Mouse (Mus musculus) left cerebral cortex, adult 2 months (tissue): ENCODE results near the gene Ppm1k. TPM values are rescaled to one million over a fixed set of nuclear protein-coding genes. Genes with fewer than 3 reads are reported as not detected.
"Not testable (repeated sequence)": the region's sequence is repeated elsewhere in the genome, so short reads cannot be mapped to it uniquely, and the experiment has no call there.

Source experiments
- DNase-seq, 2 experiments: peaks; one replicate each; pipeline ENCODE4 v3.0.0; 2021 to 2022; ENCODE audit warnings: low spot score in 2 of 2, mixed read lengths in 1 of 2; ENCODE audit errors: extremely low spot score in 1 of 2
- H3K27ac ChIP-seq: fragments of 200-600 bp; 2 replicates; pipeline ENCODE4 v1.8.1; 2022
- H3K4me3 ChIP-seq: fragments of 200-600 bp; 2 replicates; pipeline ENCODE4 v1.8.1; 2022
- CTCF ChIP-seq: fragments of 200-600 bp; IDR thresholded peaks from 2 replicates; pipeline ENCODE4 v1.8.1; 2022; ENCODE audit warnings: antibody characterized with exemption, mild to moderate bottlenecking, moderate library complexity
- intact Hi-C: fragments of 180-260 bp; cut with DNase I; formaldehyde crosslinking; loops from one replicate; pipeline ENCODE4 v1.15.1; 2025
- total RNA-seq, 2 experiments: library from RNA; stranded (reverse); gene quantifications; 2 replicates each; pipeline ENCODE4 v1.2.3; 2021

Gene Ppm1k
- total RNA-seq, 2 experiments from 2014 or later, result 77.1 to 78.1 TPM

DNA sequence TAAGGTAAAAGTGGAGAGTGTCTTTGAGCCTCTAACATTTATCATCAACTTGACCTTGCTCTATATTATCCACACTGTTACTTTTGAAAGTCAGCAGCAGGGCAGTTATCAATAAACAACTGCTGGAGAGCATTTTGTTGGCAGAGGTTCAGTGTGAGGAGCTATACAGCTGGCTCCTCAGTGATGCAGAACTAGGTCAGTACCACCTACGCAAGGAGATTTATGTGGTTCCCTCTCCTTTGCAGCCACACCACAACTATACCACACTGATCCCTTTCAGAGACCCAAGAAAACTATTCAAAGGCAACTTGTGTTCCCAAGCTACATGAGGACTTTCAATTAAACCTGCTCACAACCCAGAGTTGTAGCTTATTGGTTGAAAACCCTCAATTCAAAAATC lies 3.8 kb downstream of the Ppm1k start:
- no peak for TF ChIP-seq CTCF
- intact Hi-C loops, result loop anchor here (10.0 kb wide), 1 partner anchor 293 kb away; the partner anchor contains the start of gene Vopp1
- no peak for DNase-seq
- peak overlapping the region; percentile 53; the same call in 1 of the 2 replicates for H3K27ac ChIP-seq
- no peak overlapping the region for H3K4me3 ChIP-seq

GRCm38 (mm10) chr6:57531011-57531410 lies 4.3 kb downstream of the Ppm1k start:
- TF ChIP-seq CTCF, result no peak; the same call in 1 of the 2 replicates
- no peak for DNase-seq
- intact Hi-C loops, result loop anchor here (10.0 kb wide), 1 partner anchor 294 kb away; the partner anchor contains the start of gene Vopp1
- Histone ChIP-seq H3K4me3 (no peak overlapping the region), H3K27ac (no peak overlapping the region; the same call in 1 of the 2 replicates)

GRCm38 (mm10) chr6:57529336-57529845 lies 5.9 kb downstream of the Ppm1k start:
- intact Hi-C loops, result no loop called here
- H3K4me3 ChIP-seq, result no peak overlapping the region
- no peak for TF ChIP-seq CTCF
- H3K27ac ChIP-seq, result no peak overlapping the region
- DNase-seq, result no peak

DNA sequence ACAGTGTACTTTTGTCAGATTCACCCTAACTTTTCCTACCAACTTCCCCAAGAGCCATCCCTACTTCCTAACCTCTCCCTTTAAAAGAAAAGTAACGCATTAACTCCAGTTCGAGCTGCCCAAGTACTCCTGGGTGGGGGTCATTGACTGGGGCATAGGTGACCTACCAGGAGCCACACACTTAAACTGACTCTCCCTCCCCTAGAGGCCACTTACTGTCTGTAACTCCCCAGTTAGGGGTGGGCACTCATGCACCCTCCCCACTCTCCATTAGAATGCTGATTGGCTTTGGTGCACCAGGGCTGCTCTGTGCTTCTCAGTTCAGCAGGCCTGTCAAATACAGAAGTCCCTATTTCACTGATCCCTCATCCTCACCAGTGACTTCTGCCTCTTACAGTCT lies 8.3 kb downstream of the Ppm1k start:
- TF ChIP-seq CTCF, result no peak
- intact Hi-C loops, result no loop called here
- no peak for DNase-seq
- Histone ChIP-seq H3K4me3 (no peak overlapping the region), H3K27ac (no peak overlapping the region)

GRCm38 (mm10) chr6:57524742-57525141 lies 10.5 kb downstream of the Ppm1k start:
- Histone ChIP-seq H3K27ac (no peak overlapping the region), H3K4me3 (no peak overlapping the region)
- intact Hi-C loops, result no loop called here
- no peak for TF ChIP-seq CTCF
- peak in 1 of 2 experiments; percentile 26 for DNase-seq

DNA sequence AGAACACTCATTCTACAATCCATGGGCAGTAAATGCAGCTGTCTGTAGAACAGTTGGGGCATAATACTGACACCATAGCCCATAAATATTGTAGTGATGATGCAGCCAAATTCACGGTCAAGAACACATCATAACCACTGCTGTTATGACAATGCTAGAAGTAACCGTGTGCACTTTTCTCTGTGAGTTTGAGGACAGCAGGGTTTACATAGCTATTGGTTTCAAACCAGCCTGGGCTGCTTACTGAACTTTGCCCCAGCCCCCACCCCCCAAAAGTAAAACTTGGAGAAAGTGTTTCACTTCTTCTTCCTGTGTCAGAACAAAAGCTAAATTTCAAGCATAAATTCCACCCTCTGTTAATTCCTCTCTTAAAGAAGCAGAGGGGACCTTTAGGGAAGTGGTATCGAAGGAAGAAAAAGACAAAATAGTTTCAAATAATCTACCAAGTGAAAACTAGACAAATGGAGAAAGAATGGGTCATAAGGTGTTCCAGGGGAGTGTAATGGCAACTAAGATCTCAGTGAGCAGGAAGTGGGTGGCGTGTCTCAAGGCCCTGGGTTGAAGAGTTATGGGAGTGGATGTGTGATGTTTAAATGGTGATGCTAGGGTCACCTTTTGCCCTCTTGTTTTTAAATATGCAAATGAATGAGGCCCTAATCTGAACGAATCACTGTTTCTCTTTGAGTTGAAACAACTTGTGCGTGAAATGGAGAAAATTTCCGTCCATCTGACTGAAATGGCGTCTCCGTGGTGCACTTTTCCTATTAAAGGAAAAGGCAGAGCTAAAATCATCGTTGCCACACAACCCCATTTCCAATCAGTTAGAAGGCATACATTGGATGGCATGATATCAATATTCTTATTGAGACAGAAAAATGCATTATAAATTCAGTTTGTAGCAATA lies 14.3 kb downstream of the Ppm1k start:
- no peak overlapping the region for H3K4me3 ChIP-seq
- intact Hi-C loops, result no loop called here
- no peak overlapping the region for H3K27ac ChIP-seq
- no peak for DNase-seq
- TF ChIP-seq CTCF, result no peak

DNA sequence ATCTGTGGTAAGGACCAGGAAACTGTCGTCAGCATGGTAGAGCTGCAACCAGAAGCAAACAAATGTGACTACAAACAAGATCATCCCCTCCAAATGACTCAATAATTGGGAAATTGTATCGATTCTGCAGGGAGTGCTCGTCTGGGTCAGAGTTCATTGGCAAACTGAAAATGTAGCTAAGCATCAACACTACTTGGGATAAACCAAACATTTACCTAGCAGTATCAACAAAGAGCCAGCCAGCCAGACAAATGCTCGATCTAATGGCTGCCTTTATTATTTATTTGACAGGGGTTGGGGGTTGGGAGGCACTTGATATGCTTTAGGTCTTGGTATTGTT lies 21.3 kb downstream of the Ppm1k start:
- intact Hi-C loops, result loop anchor here (5.0 kb wide), 1 partner anchor 93 kb away; no protein-coding TSS in a partner anchor
- TF ChIP-seq CTCF, result no peak
- Histone ChIP-seq H3K27ac (no peak overlapping the region), H3K4me3 (no peak overlapping the region)
- DNase-seq, result no peak

DNA sequence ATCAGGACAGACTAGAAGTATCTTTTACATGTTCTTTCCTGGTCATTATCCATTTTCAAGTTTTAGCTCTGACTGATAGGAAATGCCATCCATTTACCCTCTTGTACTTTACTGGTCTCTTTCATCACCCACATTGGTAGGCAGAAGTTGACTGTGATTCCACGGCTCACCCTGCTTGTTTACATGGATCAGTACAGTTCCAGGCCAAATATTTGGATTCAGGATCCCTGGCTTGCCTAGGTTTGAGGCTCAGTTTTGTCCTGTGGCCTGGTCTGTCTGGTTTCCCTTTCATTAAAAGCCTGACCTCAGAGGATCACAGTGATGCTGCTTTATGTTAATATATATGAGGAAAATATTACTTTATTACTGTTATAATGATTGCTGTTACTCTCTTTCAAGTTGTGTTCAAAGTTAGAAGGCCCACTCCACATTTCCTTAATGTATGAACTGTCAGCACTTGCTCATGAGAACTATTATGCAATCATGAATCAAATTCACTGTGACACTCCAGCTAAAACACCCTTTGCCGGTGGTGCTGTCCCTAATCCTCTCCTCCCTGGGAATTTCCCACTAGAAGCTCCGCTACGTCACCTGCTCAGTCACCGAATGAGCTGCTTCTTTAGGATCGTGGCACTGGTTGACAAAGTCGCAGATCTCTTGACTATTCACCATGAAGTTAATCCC lies 21.8 kb downstream of the Ppm1k start:
- DNase-seq, result no peak
- intact Hi-C loops, result loop anchor here (2.0 to 5.0 kb wide), 2 partner anchors 21 to 94 kb away; partner anchors contain the start of gene Ppm1k
- Histone ChIP-seq H3K4me3 (no peak overlapping the region), H3K27ac (no peak overlapping the region)
- no peak for TF ChIP-seq CTCF

DNA sequence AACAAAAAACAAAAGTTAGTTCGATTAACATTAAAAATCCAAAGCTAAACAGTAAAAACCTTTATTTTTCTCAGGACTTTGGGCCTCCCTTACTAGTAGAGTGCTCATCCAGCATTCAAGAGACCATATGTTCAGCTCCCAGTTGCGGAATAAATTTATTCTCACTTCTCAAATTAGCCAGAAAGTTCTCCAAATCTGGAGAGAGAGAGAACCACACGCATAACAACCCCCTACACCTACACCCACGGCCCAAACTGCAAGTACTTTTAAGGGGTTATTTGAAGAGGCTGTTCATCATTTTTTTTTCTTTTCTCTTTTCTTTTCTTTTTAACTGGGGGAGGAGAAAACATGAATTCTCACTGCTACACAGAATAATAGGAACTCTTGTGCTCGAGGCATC lies 23.4 kb downstream of the Ppm1k start:
- peak; percentile 39 to 52 for DNase-seq
- peak overlapping the region; percentile 73; the same call in 1 of the 2 replicates for H3K27ac ChIP-seq
- H3K4me3 ChIP-seq, result no peak overlapping the region
- intact Hi-C loops, result loop anchor here (2.0 to 5.0 kb wide), 2 partner anchors 23 to 95 kb away; partner anchors contain the start of gene Ppm1k
- TF ChIP-seq CTCF, result no peak

DNA sequence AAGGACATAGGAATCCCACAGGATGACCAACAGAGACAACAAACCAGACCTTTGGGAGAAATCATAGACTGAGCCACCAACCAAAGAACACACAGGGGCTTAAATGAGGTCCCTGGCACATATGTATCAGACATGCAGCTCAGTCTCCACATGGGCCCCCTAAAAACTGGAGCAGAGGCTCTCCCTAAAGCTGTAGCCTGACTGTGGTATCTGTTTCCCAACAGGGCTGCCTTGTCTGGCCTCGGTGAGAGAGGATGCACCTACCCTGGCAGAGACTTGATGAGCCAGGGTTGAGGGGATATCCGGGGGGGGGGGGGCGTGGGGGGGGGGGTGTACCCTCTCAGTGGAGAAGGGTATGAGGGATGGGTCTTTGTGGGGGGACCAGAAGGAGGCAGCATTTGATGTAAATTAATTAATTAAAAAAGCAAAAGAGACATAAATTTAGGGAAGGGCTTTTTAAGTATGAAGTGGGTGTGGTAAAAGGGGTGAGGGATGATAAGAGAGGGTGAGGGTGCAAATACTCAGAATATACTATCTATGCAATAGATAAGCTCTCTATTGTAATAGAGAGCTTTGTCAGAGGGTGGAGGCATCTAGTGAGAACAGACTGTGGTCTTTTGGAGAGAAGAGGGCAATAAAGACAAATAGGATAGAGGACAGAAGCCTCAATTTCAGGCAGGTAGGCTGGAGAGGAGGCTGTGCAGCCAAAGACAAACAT lies 31.4 kb downstream of the Ppm1k start:
- no peak overlapping the region for H3K4me3 ChIP-seq
- intact Hi-C loops, result no loop called here
- no peak for TF ChIP-seq CTCF
- DNase-seq, result no peak
- no peak overlapping the region for H3K27ac ChIP-seq

DNA sequence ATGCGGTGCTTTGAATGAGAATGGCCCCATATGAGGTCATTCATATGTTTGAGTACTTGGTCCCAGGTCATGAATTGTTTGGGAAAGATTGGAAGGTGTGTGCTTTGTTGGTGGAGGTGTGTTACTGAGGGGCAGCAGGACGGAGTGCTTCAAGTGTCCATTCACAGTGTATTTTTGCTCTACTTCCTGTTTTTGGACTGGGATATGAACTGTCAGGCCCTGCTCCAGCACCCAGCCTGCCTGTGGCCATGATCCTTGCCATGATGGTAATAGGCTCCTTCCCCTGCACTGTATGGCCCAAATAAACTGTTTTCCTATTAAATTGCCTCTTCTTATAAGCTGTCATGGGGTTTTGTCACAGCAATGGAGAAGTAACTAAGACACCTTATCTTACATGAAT lies 36.1 kb downstream of the Ppm1k start:
- no peak for DNase-seq

GRCm38 (mm10) chr6:57468161-57468560 lies 67.1 kb downstream of the Ppm1k start:
- intact Hi-C loops, DNase-seq, H3K27ac ChIP-seq, H3K4me3 ChIP-seq: not testable (repeated sequence)

More for the DNA sequence above, 36.1 kb downstream of the Ppm1k start:
- Histone ChIP-seq H3K4me3 (no peak overlapping the region), H3K27ac (no peak overlapping the region)
- TF ChIP-seq CTCF, result no peak
- intact Hi-C loops, result no loop called here

Other genes starting within 250 kb of the Ppm1k start
- gene Vmn1r16, start 206.0 kb downstream of the Ppm1k start, total RNA-seq, result not detected
- not detected for gene Vmn1r17, start 171.7 kb downstream of the Ppm1k start, total RNA-seq
- not detected for gene Vmn1r18, start 139.7 kb downstream of the Ppm1k start, total RNA-seq
- gene Vmn1r19, start 131.7 kb downstream of the Ppm1k start, total RNA-seq, result not detected
- gene Vmn1r20, start 106.5 kb downstream of the Ppm1k start, total RNA-seq, result not detected
- gene Herc6, start 45.5 kb upstream of the Ppm1k start, total RNA-seq, result 10 to 100 TPM; 12.4 to 18.6 TPM
- 1 to 10 TPM; 9.0 to 9.8 TPM for gene Pyurf, start 156.6 kb upstream of the Ppm1k start, total RNA-seq
- gene Lancl2, start 167.1 kb upstream of the Ppm1k start, total RNA-seq, result 100 to 1,000 TPM; 100 to 111 TPM